Mouse (Mus musculus): Measurements from ENCODE around the gene Mrps27. TPM values are rescaled to one million over a fixed set of nuclear protein-coding genes. Genes with fewer than 3 reads are reported as not detected.

The Mrps27 gene
- polyA plus RNA-seq, 1 experiment from 2014 or later, result 63.4 TPM

GRCm38 (mm10) chr13:99423581-99423980 lies 79.0 kb downstream of the Mrps27 start:
- no peak overlapping the region for H3K9ac ChIP-seq (ENCODE audit: low read length)
- H3K4me2 ChIP-seq (ENCODE audit: low read depth, low read length, severe bottlenecking), result no peak overlapping the region
- H3K9me3 ChIP-seq (ENCODE audit: control insufficient read depth, low read length), result no peaks in the 10 kb centered on the region
- peaks cover 31% of the 10 kb centered on the region; the same call in 1 of the 2 replicates for H3K36me3 ChIP-seq (ENCODE audit: control insufficient read depth, insufficient read depth, low read length)
- H3K27ac ChIP-seq (ENCODE audit: low read depth, low read length), result no peak overlapping the region
- DNase-seq (ENCODE audit: low spot score), result no peak
- WGBS, result 91% methylated on average over 13 of the region's 13 CpGs
- no peak for ATAC-seq (replicated peaks; ENCODE audit: low FRiP score)
- no peak overlapping the region for H3K4me3 ChIP-seq (ENCODE audit: low read depth, low read length)
- no peaks in the 10 kb centered on the region for H3K4me1 ChIP-seq (replicated peaks; ENCODE audit: control insufficient read depth, insufficient read depth, low read length)
- no peaks in the 10 kb centered on the region for H3K27me3 ChIP-seq (ENCODE audit: control insufficient read depth, insufficient read depth, low read length)

- WGBS, result 95% methylated on average over 29 of the region's 29 CpGs
- no peaks in the 10 kb centered on the region for H3K27me3 ChIP-seq (ENCODE audit: control insufficient read depth, insufficient read depth, low read length)
- H3K9ac ChIP-seq (ENCODE audit: low read length), result no peak overlapping the region
- H3K4me1 ChIP-seq (replicated peaks; ENCODE audit: control insufficient read depth, insufficient read depth, low read length), result no peaks in the 10 kb centered on the region
- no peak for ATAC-seq (replicated peaks; ENCODE audit: low FRiP score)
- no peak overlapping the region for H3K27ac ChIP-seq (ENCODE audit: low read depth, low read length)
- peaks cover 73% of the 10 kb centered on the region for H3K36me3 ChIP-seq (ENCODE audit: control insufficient read depth, insufficient read depth, low read length)
- DNase-seq (ENCODE audit: low spot score), result no peak
- H3K4me2 ChIP-seq (ENCODE audit: low read depth, low read length, severe bottlenecking), result no peak overlapping the region
- H3K9me3 ChIP-seq (ENCODE audit: control insufficient read depth, low read length), result no peaks in the 10 kb centered on the region
- no peak overlapping the region for H3K4me3 ChIP-seq (ENCODE audit: low read depth, low read length)
Observed at GRCm38 (mm10) chr13:99433068-99434008, 88.8 kb downstream of the Mrps27 start.

GRCm38 (mm10) chr13:99434494-99434893 lies 89.9 kb downstream of the Mrps27 start:
- Histone ChIP-seq H3K36me3 (ENCODE audit: control insufficient read depth, insufficient read depth, low read length) (peaks cover 73% of the 10 kb centered on the region), H3K4me1 (replicated peaks; ENCODE audit: control insufficient read depth, insufficient read depth, low read length) (no peaks in the 10 kb centered on the region), H3K9me3 (ENCODE audit: control insufficient read depth, low read length) (no peaks in the 10 kb centered on the region), H3K4me2 (ENCODE audit: low read depth, low read length, severe bottlenecking) (no peak overlapping the region), H3K4me3 (ENCODE audit: low read depth, low read length) (no peak overlapping the region), H3K9ac (ENCODE audit: low read length) (no peak overlapping the region), H3K27me3 (ENCODE audit: control insufficient read depth, insufficient read depth, low read length) (no peaks in the 10 kb centered on the region), H3K27ac (ENCODE audit: low read depth, low read length) (no peak overlapping the region)
- ATAC-seq (replicated peaks; ENCODE audit: low FRiP score) (no peak), DNase-seq (ENCODE audit: low spot score) (no peak)
- WGBS, result 98% methylated on average over 9 of the region's 9 CpGs

- no peaks in the 10 kb centered on the region for H3K9me3 ChIP-seq (ENCODE audit: control insufficient read depth, low read length)
- no peaks in the 10 kb centered on the region for H3K27me3 ChIP-seq (ENCODE audit: control insufficient read depth, insufficient read depth, low read length)
- ATAC-seq (replicated peaks; ENCODE audit: low FRiP score) (no peak), DNase-seq (ENCODE audit: low spot score) (no peak)
- H3K27ac ChIP-seq (ENCODE audit: low read depth, low read length), result no peak overlapping the region
- peaks cover 63% of the 10 kb centered on the region for H3K36me3 ChIP-seq (ENCODE audit: control insufficient read depth, insufficient read depth, low read length)
- H3K4me3 ChIP-seq (ENCODE audit: low read depth, low read length), result no peak overlapping the region
- H3K9ac ChIP-seq (ENCODE audit: low read length), result no peak overlapping the region
- peaks cover 10% of the 10 kb centered on the region for H3K4me1 ChIP-seq (replicated peaks; ENCODE audit: control insufficient read depth, insufficient read depth, low read length)
- no peak overlapping the region for H3K4me2 ChIP-seq (ENCODE audit: low read depth, low read length, severe bottlenecking)
Observed at GRCm38 (mm10) chr13:99437051-99437450, 92.5 kb downstream of the Mrps27 start.

- WGBS, result 95% methylated on average over 5 of the region's 5 CpGs
- no peak overlapping the region for H3K9ac ChIP-seq (ENCODE audit: low read length)
- no peak overlapping the region for H3K4me2 ChIP-seq (ENCODE audit: low read depth, low read length, severe bottlenecking)
- peaks cover 13% of the 10 kb centered on the region for H3K4me1 ChIP-seq (replicated peaks; ENCODE audit: control insufficient read depth, insufficient read depth, low read length)
- no peak overlapping the region for H3K4me3 ChIP-seq (ENCODE audit: low read depth, low read length)
- ATAC-seq (replicated peaks; ENCODE audit: low FRiP score), result no peak
- H3K9me3 ChIP-seq (ENCODE audit: control insufficient read depth, low read length), result no peaks in the 10 kb centered on the region
- H3K27ac ChIP-seq (ENCODE audit: low read depth, low read length), result no peak overlapping the region
- peaks cover 40% of the 10 kb centered on the region for H3K36me3 ChIP-seq (ENCODE audit: control insufficient read depth, insufficient read depth, low read length)
- H3K27me3 ChIP-seq (ENCODE audit: control insufficient read depth, insufficient read depth, low read length), result no peaks in the 10 kb centered on the region
- DNase-seq (ENCODE audit: low spot score), result no peak
Observed at GRCm38 (mm10) chr13:99439357-99439756, 94.8 kb downstream of the Mrps27 start.

- no peak overlapping the region for H3K4me2 ChIP-seq (ENCODE audit: low read depth, low read length, severe bottlenecking)
- H3K27ac ChIP-seq (ENCODE audit: low read depth, low read length), result no peak overlapping the region
- WGBS, result 95% methylated on average over 2 of the region's 2 CpGs
- peaks cover 15% of the 10 kb centered on the region for H3K4me1 ChIP-seq (replicated peaks; ENCODE audit: control insufficient read depth, insufficient read depth, low read length)
- no peaks in the 10 kb centered on the region for H3K9me3 ChIP-seq (ENCODE audit: control insufficient read depth, low read length)
- ATAC-seq (replicated peaks; ENCODE audit: low FRiP score) (no peak), DNase-seq (ENCODE audit: low spot score) (no peak)
- no peak overlapping the region for H3K9ac ChIP-seq (ENCODE audit: low read length)
- no peaks in the 10 kb centered on the region for H3K27me3 ChIP-seq (ENCODE audit: control insufficient read depth, insufficient read depth, low read length)
- H3K36me3 ChIP-seq (ENCODE audit: control insufficient read depth, insufficient read depth, low read length), result peaks cover 32% of the 10 kb centered on the region
- no peak overlapping the region for H3K4me3 ChIP-seq (ENCODE audit: low read depth, low read length)
Observed at GRCm38 (mm10) chr13:99440228-99440627, 95.6 kb downstream of the Mrps27 start.

- peak overlapping the region; percentile 70 for H3K4me2 ChIP-seq (ENCODE audit: low read depth, low read length, severe bottlenecking)
Observed at GRCm38 (mm10) chr13:99441700-99442433, 97.3 kb downstream of the Mrps27 start.

GRCm38 (mm10) chr13:99442434-99443249 lies 98.1 kb downstream of the Mrps27 start:
- Histone ChIP-seq H3K4me3 (ENCODE audit: low read depth, low read length) (peak overlapping the region; percentile 41), H3K27me3 (ENCODE audit: control insufficient read depth, insufficient read depth, low read length) (no peaks in the 10 kb centered on the region), H3K4me1 (replicated peaks; ENCODE audit: control insufficient read depth, insufficient read depth, low read length) (peaks cover 35% of the 10 kb centered on the region), H3K36me3 (ENCODE audit: control insufficient read depth, insufficient read depth, low read length) (peaks cover 23% of the 10 kb centered on the region), H3K9me3 (ENCODE audit: control insufficient read depth, low read length) (no peaks in the 10 kb centered on the region), H3K9ac (ENCODE audit: low read length) (peak overlapping the region; percentile 75), H3K4me2 (ENCODE audit: low read depth, low read length, severe bottlenecking) (peak overlapping the region; percentile 70), H3K27ac (ENCODE audit: low read depth, low read length) (peak overlapping the region; percentile 98)
- DNase-seq (ENCODE audit: low spot score), result no peak
- no peak for ATAC-seq (replicated peaks; ENCODE audit: low FRiP score)
- WGBS, result 24% methylated on average over 12 of the region's 12 CpGs

More at GRCm38 (mm10) chr13:99441700-99442433, 97.3 kb downstream of the Mrps27 start:
- Histone ChIP-seq H3K36me3 (ENCODE audit: control insufficient read depth, insufficient read depth, low read length) (peaks cover 27% of the 10 kb centered on the region), H3K27ac (ENCODE audit: low read depth, low read length) (peak overlapping the region; percentile 98), H3K27me3 (ENCODE audit: control insufficient read depth, insufficient read depth, low read length) (no peaks in the 10 kb centered on the region), H3K9me3 (ENCODE audit: control insufficient read depth, low read length) (no peaks in the 10 kb centered on the region), H3K4me1 (replicated peaks; ENCODE audit: control insufficient read depth, insufficient read depth, low read length) (peaks cover 27% of the 10 kb centered on the region), H3K9ac (ENCODE audit: low read length) (peak overlapping the region; percentile 75), H3K4me3 (ENCODE audit: low read depth, low read length) (peak overlapping the region; percentile 41)
- ATAC-seq (replicated peaks; ENCODE audit: low FRiP score) (no peak), DNase-seq (ENCODE audit: low spot score) (no peak)
- 36% methylated on average over 18 of the region's 18 CpGs for WGBS

Data from forebrain, embryonic 11.5 days (tissue).